Mouse (Mus musculus) right cerebral cortex, postnatal 25 days (tissue): ENCODE measurements around the gene Gm10130.
"Not testable (repeated sequence)": the region's sequence is repeated elsewhere in the genome, so short reads cannot be mapped to it uniquely, and the experiment has no call there.

ENCODE experiments used
- DNase-seq: peaks from one replicate; pipeline ENCODE4 v3.0.0; 2022

The Gm10130 gene

DNA sequence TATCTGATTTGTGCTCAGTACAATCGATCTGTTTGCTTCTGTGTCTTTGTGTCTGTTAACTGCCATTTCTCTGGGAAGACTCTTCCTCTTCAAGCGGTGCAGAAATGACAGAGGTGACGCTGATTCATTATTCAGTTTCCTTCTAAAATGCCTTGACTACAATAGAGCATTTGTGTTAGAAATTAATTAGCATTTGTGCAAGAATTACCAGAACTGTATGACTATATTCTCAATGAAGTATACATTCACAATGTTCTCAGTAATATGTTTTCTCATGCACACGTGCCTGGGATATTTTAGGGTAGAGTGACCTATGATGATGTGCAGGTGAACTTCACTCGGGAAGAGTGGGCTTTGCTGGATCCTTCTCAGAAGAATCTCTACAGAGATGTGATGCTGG, at the start of gene Gm10130:
TSS of gene Gm10130 (plus strand) at position 301 of the 400 bp plus-strand sequence.
- no peak for DNase-seq

DNA sequence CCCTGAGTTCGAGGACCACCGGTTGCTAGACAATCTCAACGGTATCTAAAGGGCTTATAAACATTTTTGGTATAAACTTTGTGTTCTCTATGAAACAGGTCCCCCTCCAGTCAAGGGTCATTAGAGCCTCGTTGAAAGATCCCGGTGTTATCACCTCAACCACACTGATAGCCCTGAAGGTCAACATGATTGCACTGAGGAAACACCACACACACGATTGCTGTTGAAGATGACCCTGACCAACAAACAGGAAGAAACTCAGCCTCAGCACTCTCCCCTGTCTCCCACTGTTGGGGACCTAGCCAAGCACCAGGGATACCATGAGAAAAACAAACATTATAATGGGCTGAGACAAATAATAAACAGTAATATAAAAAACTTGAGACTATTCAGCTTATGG, 29.8 kb upstream of the Gm10130 start:
- no peak for DNase-seq

DNA sequence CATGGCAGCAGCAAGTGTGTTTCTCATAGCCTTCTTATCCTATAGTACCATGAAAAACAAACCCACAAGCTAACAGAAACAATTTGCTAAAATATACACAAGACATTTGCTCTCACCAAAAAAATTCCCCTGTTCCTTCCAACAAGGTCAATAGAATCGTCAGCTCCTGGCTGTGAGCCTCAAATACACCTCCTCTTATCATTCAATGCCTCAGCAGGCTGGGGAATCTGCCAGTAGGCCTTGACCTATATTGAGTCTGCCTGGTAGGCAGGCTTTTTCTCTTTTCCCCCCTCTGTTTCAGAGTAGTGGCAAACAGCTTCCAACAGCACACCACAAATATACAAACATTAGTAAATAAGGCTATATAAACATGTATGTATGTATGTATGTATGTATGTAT, 24.4 kb upstream of the Gm10130 start:
- no peak for DNase-seq

DNA sequence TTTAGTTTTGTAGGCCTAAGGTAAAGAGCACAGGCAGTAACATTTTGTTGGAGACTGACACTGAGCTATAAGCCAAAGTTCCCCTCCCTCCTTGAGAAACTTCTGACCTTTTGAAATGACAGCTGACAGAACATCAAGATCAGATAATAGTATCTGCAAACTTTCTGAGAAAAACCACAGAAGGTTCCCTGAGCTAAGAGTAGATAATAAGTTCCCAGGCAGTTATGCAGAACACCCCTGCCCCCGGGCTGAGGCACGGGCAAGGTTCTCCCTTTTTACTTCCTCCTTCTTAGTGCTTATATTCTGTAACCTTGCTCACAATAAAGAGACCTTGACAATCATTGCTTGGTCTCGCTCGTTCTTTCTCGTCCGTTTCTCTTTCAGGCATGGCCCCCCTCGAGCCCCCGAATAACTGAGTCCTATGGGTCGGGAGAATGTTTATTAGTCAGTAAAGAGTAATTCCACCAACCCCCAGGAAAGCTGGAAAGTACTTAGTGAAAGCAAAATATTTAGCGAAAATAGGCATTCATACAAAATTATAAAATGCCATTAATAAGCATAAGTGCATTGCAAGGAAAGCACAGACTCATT, 16.2 kb upstream of the Gm10130 start:
- DNase-seq, result no peak

DNA sequence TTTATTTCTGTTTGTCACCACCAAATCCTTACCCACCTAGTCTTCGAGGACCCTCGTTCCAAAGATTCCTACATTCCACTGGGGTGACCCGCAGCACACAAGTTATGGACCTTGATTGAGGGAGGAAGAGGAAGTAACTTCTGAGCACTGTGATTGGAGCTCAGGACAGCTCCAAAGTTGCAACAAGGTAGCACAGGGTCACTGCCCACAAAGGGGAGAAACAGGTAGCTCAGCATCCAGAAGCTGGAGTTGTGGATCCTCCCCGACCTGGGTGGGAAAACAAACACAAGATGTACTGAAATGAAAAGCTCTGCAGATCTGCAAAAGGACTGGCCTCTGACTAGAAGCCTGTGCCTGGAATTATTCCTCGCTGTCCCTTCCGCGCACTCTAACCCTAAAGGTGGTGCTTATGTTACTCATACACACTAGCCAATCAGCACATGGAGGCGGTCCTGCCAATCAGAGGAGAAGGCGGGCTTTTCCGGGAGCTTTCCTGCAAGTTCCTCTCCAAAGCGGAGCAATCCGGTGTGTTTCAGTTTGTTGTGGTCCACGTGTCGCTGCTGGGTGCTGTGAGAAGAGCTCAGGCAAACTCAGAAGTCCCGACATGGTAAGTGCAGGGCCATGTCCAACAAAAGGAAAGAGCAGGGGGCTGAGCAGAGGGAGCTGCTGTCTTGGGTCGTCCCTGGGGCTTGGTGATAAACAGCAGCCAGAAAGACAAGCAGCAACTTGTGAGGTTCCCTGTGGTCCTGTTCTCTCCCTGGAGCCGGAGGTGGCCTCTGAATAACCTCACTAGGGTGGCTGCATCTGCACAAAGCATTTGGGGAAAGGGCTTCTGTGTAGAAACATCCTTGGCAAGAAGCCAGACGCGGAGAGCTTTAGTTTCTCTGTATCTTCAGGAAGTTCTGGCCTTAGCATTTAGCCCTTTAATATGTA, 12.3 kb upstream of the Gm10130 start:
- peak; percentile 84 for DNase-seq

DNA sequence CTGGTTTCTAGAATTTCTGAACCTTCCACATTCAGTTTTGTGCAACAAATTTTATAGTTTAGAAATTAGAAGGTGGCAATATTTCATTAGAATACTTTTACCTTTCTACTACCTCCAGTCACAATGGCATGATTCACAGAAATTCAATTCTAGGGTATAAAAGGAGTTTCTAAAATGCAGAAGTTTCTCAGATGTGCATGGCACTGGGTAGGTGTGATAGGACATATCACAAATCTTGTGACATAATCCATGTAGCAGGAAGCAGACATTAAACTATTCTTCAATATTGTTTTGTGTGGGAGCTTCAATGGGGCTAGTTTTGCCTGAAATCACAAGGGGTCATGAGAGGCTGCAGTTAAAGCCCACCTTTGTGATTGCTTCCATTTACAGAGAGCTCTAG, 7.4 kb upstream of the Gm10130 start:
- no peak for DNase-seq

DNA sequence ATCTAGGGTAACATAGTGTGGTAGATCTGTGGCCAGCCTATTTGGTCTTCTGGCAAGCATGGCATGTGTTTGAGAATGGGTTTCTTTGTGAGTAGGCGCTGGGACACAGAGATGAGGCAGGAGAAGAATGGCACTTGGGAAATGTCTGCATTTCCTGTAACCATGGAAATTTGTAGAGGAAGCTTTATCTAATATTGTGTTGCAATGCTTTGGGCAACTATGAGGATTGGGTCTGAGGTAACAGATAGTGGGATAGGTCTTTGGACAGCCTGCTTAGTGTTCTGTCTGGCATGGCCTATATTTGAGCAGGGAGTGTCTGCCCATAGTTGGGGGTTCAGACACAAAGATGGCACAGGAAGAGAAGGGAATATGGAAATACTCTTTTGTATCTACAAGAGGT, 4.5 kb upstream of the Gm10130 start:
- DNase-seq, result no peak

DNA sequence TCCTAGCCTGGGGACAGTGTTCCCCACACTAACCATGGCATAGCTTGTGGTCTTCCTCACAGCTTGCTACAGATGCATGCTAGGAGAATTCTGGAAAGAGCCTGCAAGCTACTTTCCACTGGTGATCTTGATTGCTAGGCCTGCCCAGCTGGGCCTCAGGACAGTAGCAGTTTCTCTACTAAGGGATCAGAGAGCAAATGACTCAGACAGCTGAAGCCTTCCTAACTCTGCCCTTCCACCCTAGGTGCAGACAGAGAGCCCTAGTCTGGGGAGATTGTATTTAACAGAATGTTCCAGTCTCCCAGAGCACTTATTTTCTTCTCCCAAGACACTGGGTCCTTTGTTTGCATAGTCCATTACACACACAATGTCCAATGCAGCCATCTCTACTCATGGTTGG, 33.6 kb downstream of the Gm10130 start:
- DNase-seq, result not testable (repeated sequence)

DNA sequence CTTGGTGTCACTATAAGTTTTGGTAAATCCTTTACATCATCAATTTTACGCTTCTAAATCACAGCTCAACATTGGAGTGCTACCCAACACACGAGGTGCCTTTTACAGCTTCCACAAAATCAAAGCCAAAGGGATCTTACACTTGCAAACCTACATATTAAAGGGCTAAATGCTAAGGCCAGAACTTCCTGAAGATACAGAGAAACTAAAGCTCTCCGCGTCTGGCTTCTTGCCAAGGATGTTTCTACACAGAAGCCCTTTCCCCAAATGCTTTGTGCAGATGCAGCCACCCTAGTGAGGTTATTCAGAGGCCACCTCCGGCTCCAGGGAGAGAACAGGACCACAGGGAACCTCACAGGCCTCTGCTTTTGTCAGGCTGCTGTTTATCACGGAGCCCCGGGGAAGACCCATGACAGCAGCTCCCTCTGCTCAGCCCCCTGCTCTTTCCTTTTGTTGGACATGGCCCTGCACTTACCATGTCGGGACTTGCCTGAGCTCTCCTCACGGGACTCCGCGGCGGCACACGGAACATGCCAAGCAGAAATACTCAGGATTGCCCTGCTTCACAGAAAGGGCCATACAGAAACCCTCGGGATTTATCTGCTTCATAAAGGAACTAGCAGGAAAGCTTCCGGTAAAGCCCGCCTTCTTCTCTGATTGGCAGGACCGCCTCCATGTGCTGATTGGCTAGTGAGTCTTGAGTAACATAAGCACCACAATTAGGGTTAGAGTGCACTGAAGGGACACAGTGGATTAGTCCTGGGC, 38.8 kb downstream of the Gm10130 start, which contains the start of gene 3300002I08Rik:
TSS of gene 3300002I08Rik (minus strand) at position 653 of the 765 bp plus-strand sequence.
- peak; percentile 83 for DNase-seq

DNA sequence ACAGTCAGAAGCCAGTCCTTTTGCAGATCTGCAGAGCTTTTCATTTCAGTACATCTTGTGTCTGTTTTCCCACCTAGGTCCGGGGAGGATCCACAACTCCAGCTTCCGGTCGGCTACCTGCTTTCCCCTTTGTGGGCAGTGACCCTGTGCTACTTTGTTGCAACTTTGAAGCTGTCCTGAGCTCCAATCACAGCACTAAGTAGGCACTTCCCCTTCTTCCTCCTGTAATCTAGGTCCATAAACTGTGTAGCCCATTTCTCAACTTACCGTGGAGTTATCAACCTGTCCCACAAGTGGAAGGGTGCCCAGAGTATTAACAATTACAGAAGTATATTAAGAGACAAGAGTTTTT, 39.4 kb downstream of the Gm10130 start:
- no peak for DNase-seq

DNA sequence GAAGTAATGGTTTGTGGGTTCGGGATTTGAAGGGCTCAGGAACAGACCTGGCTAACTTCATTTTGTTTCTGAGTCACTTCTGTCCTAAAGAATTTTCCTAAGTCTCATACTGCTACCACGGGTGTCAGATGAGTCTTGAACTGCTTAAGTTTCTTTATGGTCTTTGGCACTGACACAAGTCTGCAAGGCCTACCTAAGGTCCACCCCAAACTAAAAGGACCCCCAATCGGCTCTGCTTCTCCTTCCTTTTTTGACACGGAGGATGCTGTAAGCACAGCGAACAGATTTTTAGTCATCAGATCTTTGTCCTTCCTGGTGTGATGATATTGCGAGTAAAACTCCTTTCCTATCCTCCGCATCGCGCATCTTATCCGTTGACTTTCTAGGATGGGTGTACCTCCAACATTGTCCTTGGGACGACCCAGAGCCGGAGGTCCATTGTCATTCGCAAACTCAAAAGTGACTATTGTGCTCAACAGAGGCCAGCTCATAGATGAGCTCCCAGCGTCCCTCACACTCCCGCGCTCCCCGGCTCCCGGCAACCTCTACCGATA, 62.1 kb downstream of the Gm10130 start:
- not testable (repeated sequence) for DNase-seq

DNA sequence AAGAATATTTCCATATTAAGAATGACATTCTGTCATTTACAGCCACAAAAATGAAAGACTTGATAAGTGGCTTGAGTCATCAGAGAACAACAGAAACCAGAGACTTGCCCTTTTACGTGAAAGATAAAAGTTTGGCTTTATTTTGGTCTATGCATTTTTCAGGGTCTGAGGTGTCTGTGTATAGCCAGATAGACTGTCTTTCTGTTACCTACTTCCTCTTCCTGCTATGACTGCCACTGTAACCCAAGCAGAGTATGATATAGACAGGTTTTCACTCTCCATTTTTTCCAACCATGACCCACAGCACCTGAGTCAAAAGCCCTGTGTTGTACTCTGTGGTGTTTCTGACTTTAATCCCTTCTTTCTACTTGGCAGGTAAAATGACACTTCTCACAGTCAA, 66.7 kb downstream of the Gm10130 start:
- DNase-seq, result no peak

DNA sequence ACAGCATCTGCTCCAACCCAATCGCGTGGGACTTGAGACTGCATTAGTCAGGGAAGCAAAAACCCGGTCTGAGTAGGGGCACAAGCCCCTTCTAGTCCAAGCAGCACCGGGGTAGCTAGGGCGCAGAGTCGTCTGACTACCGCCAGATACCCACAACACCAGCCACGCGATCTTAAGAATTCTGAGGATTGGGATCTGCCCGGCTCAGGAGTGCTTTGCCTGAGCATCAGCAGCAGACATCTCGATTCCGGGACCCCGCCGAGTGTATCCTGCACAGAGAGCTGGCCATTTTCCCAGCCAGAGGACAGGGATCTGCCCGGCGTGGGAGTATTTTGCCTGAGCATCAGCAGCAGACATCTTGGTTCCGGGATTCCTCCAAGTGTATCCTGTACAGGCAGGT, 88.6 kb downstream of the Gm10130 start:
- DNase-seq, result not testable (repeated sequence)
